Comparison of ENCODE assay signal across 8 mouse cellular contexts in genomic region chr10:60106531-60107186, GRCm38 (mm10). TPM values are rescaled to one million over a fixed set of nuclear protein-coding genes. Genes with fewer than 3 reads are reported as not detected.
DNase-seq lines count a peak whose midpoint lies in the region; ATAC-seq lines count a peak whose summit lies in the region.

No protein-coding gene starts in this region.

- ATAC-seq in cerebellum, adult (ENCODE audit: insufficient number of reproducible peaks, low FRiP score, low TSS enrichment) = peak; percentile 22; the same call in 1 of the 2 replicates
- peak; percentile 78 for ATAC-seq in forebrain, embryonic 13.5 days
- peak; percentile 71 for ATAC-seq in midbrain, embryonic 12.5 days (ENCODE audit: low FRiP score, low read depth)
- ATAC-seq in stomach, embryonic 15.5 days (ENCODE audit: insufficient read depth, low FRiP score, low read depth) = peak; percentile 47; the same call in 1 of the 2 replicates

- H3K9ac ChIP-seq in forebrain, embryonic 13.5 days = peak overlapping the region; percentile 78
- peak overlapping the region; percentile 72 for H3K9ac ChIP-seq in midbrain, embryonic 12.5 days (replicated peaks)
- H3K9ac ChIP-seq in stomach, embryonic 15.5 days = peak overlapping the region; percentile 45

- H3K36me3 ChIP-seq in forebrain, embryonic 13.5 days (ENCODE audit: poor library complexity, severe bottlenecking) = no peaks in the 10 kb centered on the region
- H3K36me3 ChIP-seq in limb, embryonic 10.5 days = no peaks in the 10 kb centered on the region
- H3K36me3 ChIP-seq in midbrain, embryonic 12.5 days = no peaks in the 10 kb centered on the region
- no peaks in the 10 kb centered on the region for H3K36me3 ChIP-seq in stomach, embryonic 15.5 days

- peak overlapping the region; percentile 96 for H3K4me2 ChIP-seq in forebrain, embryonic 13.5 days
- peak overlapping the region; percentile 93 for H3K4me2 ChIP-seq in midbrain, embryonic 12.5 days (replicated peaks)
- peak overlapping the region; percentile 99 for H3K4me2 ChIP-seq in stomach, embryonic 15.5 days

- intact Hi-C loops in left cerebral cortex, postnatal 10 days (cut with DNase I) = loop anchor here (5.0 kb wide), 1 partner anchor 104 kb away; the partner anchor contains the start of genes Anapc16 and Ascc1

- peaks cover 37% of the 10 kb centered on the region for H3K4me1 ChIP-seq in forebrain, embryonic 13.5 days
- peaks cover 23% of the 10 kb centered on the region for H3K4me1 ChIP-seq in limb, embryonic 10.5 days
- H3K4me1 ChIP-seq in midbrain, embryonic 12.5 days = peaks cover 32% of the 10 kb centered on the region
- peaks cover 16% of the 10 kb centered on the region for H3K4me1 ChIP-seq in stomach, embryonic 15.5 days

- peaks cover 60% of the 10 kb centered on the region for H3K27me3 ChIP-seq in forebrain, embryonic 13.5 days
- H3K27me3 ChIP-seq in limb, embryonic 10.5 days (ENCODE audit: low read depth, poor library complexity, severe bottlenecking) = peaks cover 90% of the 10 kb centered on the region
- peaks cover 66% of the 10 kb centered on the region for H3K27me3 ChIP-seq in midbrain, embryonic 12.5 days
- peaks cover 23% of the 10 kb centered on the region for H3K27me3 ChIP-seq in stomach, embryonic 15.5 days (replicated peaks)

- H3K9me3 ChIP-seq in forebrain, embryonic 13.5 days (replicated peaks) = no peaks in the 10 kb centered on the region
- H3K9me3 ChIP-seq in limb, embryonic 10.5 days (replicated peaks) = no peaks in the 10 kb centered on the region
- H3K9me3 ChIP-seq in midbrain, embryonic 12.5 days = no peaks in the 10 kb centered on the region
- no peaks in the 10 kb centered on the region for H3K9me3 ChIP-seq in stomach, embryonic 15.5 days

- under 1% methylated on average over 39 of the region's 57 CpGs for WGBS in forebrain, embryonic 13.5 days
- under 1% methylated on average over 55 of the region's 57 CpGs for WGBS in limb, embryonic 10.5 days
- under 1% methylated on average over 57 of the region's 57 CpGs for WGBS in midbrain, embryonic 12.5 days
- WGBS in stomach, embryonic 15.5 days = under 1% methylated on average over 57 of the region's 57 CpGs

- peak overlapping the region; percentile 67 for H3K27ac ChIP-seq in forebrain, embryonic 13.5 days
- peak overlapping the region; percentile 75 for H3K27ac ChIP-seq in limb, embryonic 10.5 days
- H3K27ac ChIP-seq in midbrain, embryonic 12.5 days (replicated peaks) = peak overlapping the region; percentile 79
- H3K27ac ChIP-seq in stomach, embryonic 15.5 days = 0 out of 2 replicates have a peak overlapping the region, but pooled peaks have one; percentile 2

- H3K4me3 ChIP-seq in forebrain, embryonic 13.5 days = peak overlapping the region; percentile 63
- H3K4me3 ChIP-seq in limb, embryonic 10.5 days = peak overlapping the region; percentile 62
- H3K4me3 ChIP-seq in midbrain, embryonic 12.5 days = peak overlapping the region; percentile 66
- H3K4me3 ChIP-seq in stomach, embryonic 15.5 days (replicated peaks) = peak overlapping the region; percentile 55

- DNase-seq in left cerebral cortex, postnatal 10 days (ENCODE audit: extremely low spot score in 1 of 2, low spot score in 2 of 2) = peak; percentile 40 to 83
- no peak for DNase-seq in left cerebral cortex, adult 8-10 months (ENCODE audit: low spot score in 2 of 2)
- DNase-seq in heart, postnatal 4 days = peak; percentile 48
- peak; percentile 78 for DNase-seq in limb, embryonic 10.5 days (ENCODE audit: low spot score)

RNA-seq across cellular contexts. Expression of gene Spock2, which starts 0.6 kb away (rescaled TPM):
- 100 to 1,000 TPM; 484 to 496 TPM for total RNA-seq in left cerebral cortex, postnatal 10 days (2021)
- total RNA-seq in left cerebral cortex, adult 8-10 months (2022) = 100 to 1,000 TPM; 540 to 596 (median 571) TPM
- 19.7 and 25.9 TPM in 2 replicates for polyA plus RNA-seq in forebrain, embryonic 13.5 days (2015; fragmentation: Nextera tagmentation; extraction: Ambion mirVana)
- 1 to 10 TPM; 6.5 to 8.5 TPM for total RNA-seq in heart, postnatal 4 days (2021)
- 1.1 and 2.0 TPM in 2 replicates for polyA plus RNA-seq in limb, embryonic 10.5 days (2016; fragmentation: Nextera tagmentation; extraction: Ambion mirVana)
- 23.8 and 25.7 TPM in 2 replicates for polyA plus RNA-seq in midbrain, embryonic 12.5 days (2016; fragmentation: Nextera tagmentation; extraction: Ambion mirVana)
- polyA plus RNA-seq in stomach, embryonic 15.5 days (2015; fragmentation: Nextera tagmentation; extraction: Ambion mirVana) = 5.3 and 6.1 TPM in 2 replicates

Comparison
In these comparisons a context has a peak if more than half of its experiments do, and no peak if none do; other contexts are left out.
1. DNase-seq: peak in left cerebral cortex, postnatal 10 days (2 of 2), heart, postnatal 4 days (single experiment) and limb, embryonic 10.5 days (single experiment); none in left cerebral cortex, adult 8-10 months (0 of 2).
2. ATAC-seq: peak in every context shown above with its lines; median percentile 78 in forebrain, embryonic 13.5 days; 71 in midbrain, embryonic 12.5 days; 47 in stomach, embryonic 15.5 days; 22 in cerebellum, adult.
3. H3K27ac ChIP-seq: peak in every context shown above with its lines; median percentile 79 in midbrain, embryonic 12.5 days; 75 in limb, embryonic 10.5 days; 67 in forebrain, embryonic 13.5 days; 2 in stomach, embryonic 15.5 days.
4. Peak in every context shown above with its lines, with median percentiles within 50 percentile points of each other: H3K4me2 ChIP-seq, H3K4me3 ChIP-seq and H3K9ac ChIP-seq.